Mouse (Mus musculus): ENCODE measurements at regions not wholly inside any gene's neighbourhood (a gene's known extent, or its start where the extent isn't known, plus 50 kb on each side); places are given as distances from the start of the nearest gene placed in this dataset.

DNA sequence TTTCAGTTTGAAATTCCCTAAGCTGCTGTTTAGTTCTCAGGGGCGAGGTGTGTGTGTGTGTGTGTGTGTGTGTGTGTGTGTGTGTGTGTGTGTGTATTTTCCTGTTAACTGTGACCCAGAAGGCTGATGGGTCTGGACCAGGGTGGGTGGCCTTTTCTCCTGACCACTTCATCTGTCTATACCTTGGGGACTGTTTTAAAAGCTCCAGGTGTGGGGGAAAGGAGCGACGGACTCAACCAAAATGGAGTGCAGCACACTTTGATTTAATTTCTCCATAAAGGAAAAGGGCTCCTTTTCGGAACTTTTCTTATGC is 103.9 kb downstream of the Zfp281 start:
- TF ChIP-seq EP300 (IDR thresholded peaks at IDR 0.05) (no peak), CTCF (IDR thresholded peaks at IDR 0.05) (no peak)

Measured in lung, postnatal 0 days (tissue).